Mouse (Mus musculus): ENCODE measurements around the gene Hoxb5. TPM values are rescaled to one million over a fixed set of nuclear protein-coding genes. Genes with fewer than 3 reads are reported as not detected.

Gene Hoxb5
- total RNA-seq, 2 experiments from 2014 or later, result 26.5 to 27.8 TPM

GRCm38 (mm10) chr11:96285771-96286738, 17.1 kb upstream of the Hoxb5 start, which contains the start of gene Hoxb7:
Gene Hoxb7, plus strand, starts transcription at chr11:96286623.
- no peak for DNase-seq (ENCODE audit: low spot score in 2 of 2)

GRCm38 (mm10) chr11:96286739-96287385, 16.3 kb upstream of the Hoxb5 start:
- DNase-seq (ENCODE audit: low spot score in 2 of 2), result no peak

GRCm38 (mm10) chr11:96287411-96287810, 15.7 kb upstream of the Hoxb5 start:
- DNase-seq (ENCODE audit: low spot score in 2 of 2), result no peak

- no peak for DNase-seq (ENCODE audit: low spot score in 2 of 2)
These were observed 14.5 kb upstream of the Hoxb5 start for GRCm38 (mm10) chr11:96288455-96289221.

- DNase-seq (ENCODE audit: low spot score in 2 of 2), result no peak
These were observed 13.8 kb upstream of the Hoxb5 start for GRCm38 (mm10) chr11:96289293-96289692.

GRCm38 (mm10) chr11:96289837-96290236, 13.3 kb upstream of the Hoxb5 start:
- no peak for DNase-seq (ENCODE audit: low spot score in 2 of 2)

- DNase-seq (ENCODE audit: low spot score in 2 of 2), result no peak
These were observed 12.3 kb upstream of the Hoxb5 start for GRCm38 (mm10) chr11:96290705-96291355.

GRCm38 (mm10) chr11:96291681-96292564, 11.2 kb upstream of the Hoxb5 start, which contains the start of gene Hoxb6:
Gene Hoxb6, plus strand, starts transcription at chr11:96292476.
- DNase-seq (ENCODE audit: low spot score in 2 of 2), result peak in 1 of 2 experiments; percentile 61

GRCm38 (mm10) chr11:96292565-96293301, 10.4 kb upstream of the Hoxb5 start:
- DNase-seq (ENCODE audit: low spot score in 2 of 2), result no peak

GRCm38 (mm10) chr11:96293302-96293921, 9.7 kb upstream of the Hoxb5 start:
- DNase-seq (ENCODE audit: low spot score in 2 of 2), result no peak

GRCm38 (mm10) chr11:96294245-96295091, 8.7 kb upstream of the Hoxb5 start:
- DNase-seq (ENCODE audit: low spot score in 2 of 2), result peak in 1 of 2 experiments; percentile 76

- no peak for DNase-seq (ENCODE audit: low spot score in 2 of 2)
These were observed 7.9 kb upstream of the Hoxb5 start for GRCm38 (mm10) chr11:96295092-96295835.

- no peak for DNase-seq (ENCODE audit: low spot score in 2 of 2)
These were observed 6.1 kb upstream of the Hoxb5 start for GRCm38 (mm10) chr11:96296997-96297396.

- DNase-seq (ENCODE audit: low spot score in 2 of 2), result no peak
These were observed 5.7 kb upstream of the Hoxb5 start for GRCm38 (mm10) chr11:96297428-96297827.

- DNase-seq (ENCODE audit: low spot score in 2 of 2), result no peak
These were observed 5.0 kb upstream of the Hoxb5 start for GRCm38 (mm10) chr11:96297968-96298635.

- DNase-seq (ENCODE audit: low spot score in 2 of 2), result no peak
These were observed 4.1 kb upstream of the Hoxb5 start for GRCm38 (mm10) chr11:96298895-96299667.

Data from adrenal gland, postnatal 4 days (tissue).